Mouse (Mus musculus) lung, postnatal 36 days (tissue): ENCODE measurements at regions not wholly inside any gene's neighbourhood (a gene's known extent, or its start where the extent isn't known, plus 50 kb on each side); places are given as distances from the start of the nearest gene placed in this dataset.

Source experiments
- DNase-seq: peaks from one replicate; pipeline ENCODE4 v3.0.0; 2022; ENCODE audit warnings: mixed read lengths

- DNase-seq = no peak
Observed at GRCm38 (mm10) chr3:132029112-132029511, 56.0 kb upstream of the Dkk2 start.

DNA sequence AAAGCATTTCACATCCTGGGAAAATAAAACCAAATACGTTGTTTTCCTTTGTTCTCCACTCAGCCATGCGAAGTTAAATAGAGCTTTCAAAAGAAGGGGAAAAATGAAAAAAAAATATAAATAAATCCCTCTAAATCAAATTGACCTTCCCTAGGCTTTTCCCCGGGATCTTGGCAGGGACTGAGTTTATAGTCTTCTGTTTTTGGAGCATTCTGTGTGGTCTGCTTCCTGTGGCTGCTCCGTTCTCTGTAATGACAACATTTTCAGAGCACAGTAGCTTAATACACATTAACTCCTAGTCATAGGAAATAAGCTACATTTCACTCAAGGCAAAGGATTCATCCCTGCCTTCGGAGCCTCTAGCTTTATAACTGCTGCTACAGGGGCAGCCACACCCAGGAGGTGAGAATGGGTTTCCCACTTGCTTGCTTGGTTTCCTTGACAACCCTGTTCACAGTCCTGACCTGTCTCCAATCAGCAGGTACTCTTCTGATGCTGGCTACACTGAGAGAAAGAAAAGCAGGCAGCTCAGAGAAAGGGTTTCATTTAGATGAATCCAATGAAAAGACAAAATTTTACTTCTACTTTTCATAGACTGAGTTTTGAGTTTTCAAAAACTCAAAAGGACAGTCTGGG, 51.9 kb upstream of the Dkk2 start:
- no peak for DNase-seq

DNA sequence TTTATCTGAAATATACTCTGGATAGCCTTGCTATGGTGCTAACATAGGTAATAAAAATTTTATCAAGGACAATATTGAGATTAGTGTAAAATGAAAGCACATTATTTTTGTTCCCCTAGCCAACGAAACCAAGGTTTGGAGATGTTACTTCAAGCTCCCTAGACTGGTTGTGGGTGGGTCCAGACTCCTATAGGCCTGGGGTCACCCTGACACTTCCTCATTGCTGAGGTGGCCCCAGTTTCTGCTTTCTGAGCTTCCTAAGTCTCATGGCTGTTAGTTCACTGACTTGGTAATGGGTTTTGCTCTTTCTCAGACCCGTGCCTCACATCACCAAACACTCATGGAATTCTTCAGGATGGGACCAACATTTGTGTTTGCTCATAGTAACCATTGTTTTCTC, 49.9 kb upstream of the Dkk2 start:
- DNase-seq = peak; percentile 7
